In genomic region chr6:88011106-88011505, GRCm38 (mm10) we compare ENCODE assay signal across 9 mouse cellular contexts. TPM values are rescaled to one million over a fixed set of nuclear protein-coding genes. Genes with fewer than 3 reads are reported as not detected.
DNase-seq lines count a peak whose midpoint lies in the region; TF ChIP-seq lines count a peak whose summit lies in the region.
"Not testable (repeated sequence)": the region's sequence is repeated elsewhere in the genome, so short reads cannot be mapped to it uniquely, and the experiment has no call there.
"Had no signal": no experiment of that assay in that cellular context is flagged by ENCODE, and none has a peak within 500 bp of the region (broad histone marks: within the 10 kb centered on the region; RNA-seq: fewer than 3 reads in every experiment).

No protein-coding gene starts in this region.

- not testable (repeated sequence) for TF ChIP-seq EP300 in MEL (IDR thresholded peaks at IDR 0.05; ENCODE audit: low read depth in 1 of 2, low read length in 2 of 2)

- peaks cover 10 to 30% of the 10 kb centered on the region in 2 experiments for H3K36me3 ChIP-seq in MEL (ENCODE audit: control insufficient read depth in 1 of 2, insufficient read depth in 2 of 2, low read length in 2 of 2)

- H3K4me3 ChIP-seq in MEL (ENCODE audit: control insufficient read depth in 1 of 2, insufficient read depth in 1 of 2, low read depth in 2 of 2, low read length in 2 of 2), result not testable (repeated sequence)

- TF ChIP-seq CTCF in MEL (IDR thresholded peaks at IDR 0.05 in 2 of 3, conservative IDR thresholded peaks at IDR 0.05 in 1 of 3; ENCODE audit: control insufficient read depth in 1 of 3, insufficient read depth in 1 of 3, low read depth in 2 of 3, low read length in 3 of 3, poor library complexity in 1 of 3, severe bottlenecking in 1 of 3), result peak in 2 of 3 experiments; percentile 12 to 33; a peak in 2 of 6 replicates

- TF ChIP-seq RAD21 in MEL (IDR thresholded peaks at IDR 0.05; ENCODE audit: low read depth, low read length), result peak; percentile 15

- H3K27ac ChIP-seq in MEL (ENCODE audit: control insufficient read depth, low read depth, low read length), result not testable (repeated sequence)

- TF ChIP-seq POLR2A in MEL (IDR thresholded peaks at IDR 0.05; ENCODE audit: control insufficient read depth in 1 of 2, insufficient read depth in 1 of 2, low read depth in 1 of 2, low read length in 2 of 2, poor library complexity in 1 of 2), result not testable (repeated sequence)

- H3K9me3 ChIP-seq in MEL (replicated peaks; ENCODE audit: insufficient read depth, low read length), result not testable (repeated sequence)

- H3K27me3 ChIP-seq in MEL (ENCODE audit: control insufficient read depth in 1 of 2, insufficient read depth in 2 of 2, low read length in 2 of 2), result not testable (repeated sequence)

- H3K79me2 ChIP-seq in MEL (ENCODE audit: control insufficient read depth, insufficient read depth, low read length, poor library complexity), result not testable (repeated sequence)

- H3K4me1 ChIP-seq in MEL (ENCODE audit: control insufficient read depth in 1 of 2, insufficient read depth in 2 of 2, low read length in 2 of 2), result not testable (repeated sequence)

- H3K9ac ChIP-seq in MEL (ENCODE audit: control insufficient read depth, low read depth, low read length, poor library complexity, severe bottlenecking), result not testable (repeated sequence)

- DNase-seq in MEL (ENCODE audit: low read depth, low spot score), result not testable (repeated sequence)
- peak; percentile 47 for DNase-seq in adrenal gland, postnatal 10 days
- peak; percentile 15 for DNase-seq in embryo, embryonic 10.5 days (ENCODE audit: low spot score)
- peak; percentile 47 for DNase-seq in heart, postnatal 4 days
- DNase-seq in kidney, postnatal 14 days, result peak; percentile 49
- peak; percentile 29 to 44 for DNase-seq in lung, adult 18-20 months
- DNase-seq in naive thymus-derived CD4-positive, alpha-beta T cell, adult 2 months (ENCODE audit: low read depth), result peak; percentile 27

TF ChIP-seq in MEL, 35 proteins besides CTCF, POLR2A, EP300 and RAD21:
- TF ChIP-seq SMC3 (IDR thresholded peaks at IDR 0.05; ENCODE audit: low read depth, low read length), result peak; percentile 50

RNA-seq across cellular contexts. Expression of gene H1fx, which starts 29.7 kb away (rescaled TPM):
- not detected in 2 replicates for total RNA-seq in MEL (2012; rRNA removed)
- not detected for polyA plus RNA-seq in MEL (2012; ENCODE audit: insufficient read depth in 1 of 2, insufficient read length in 2 of 2, low read depth in 1 of 2, low replicate concordance in 2 of 2, missing spikeins in 1 of 2)
- 10 to 100 TPM; 28.9 to 30.8 TPM for total RNA-seq in adrenal gland, postnatal 10 days (2021)
- 10 to 100 TPM; 36.2 to 37.3 TPM for total RNA-seq in heart, postnatal 4 days (2021)
- total RNA-seq: G1E; neutrophil, adult 5-6 weeks had no signal
- polyA plus RNA-seq: G1E had no signal

RNA-seq across cellular contexts. Expression of gene Rab7, which starts 34.0 kb away (rescaled TPM):
- total RNA-seq in MEL (2012; rRNA removed), result 47.6 and 49.6 TPM in 2 replicates
- polyA plus RNA-seq in MEL (2012; ENCODE audit: insufficient read depth in 1 of 2, insufficient read length in 2 of 2, low read depth in 1 of 2, low replicate concordance in 2 of 2, missing spikeins in 1 of 2), result 100 to 1,000 TPM; 234 to 362 TPM
- 100 to 1,000 TPM; 249 to 262 TPM for total RNA-seq in adrenal gland, postnatal 10 days (2021)
- total RNA-seq in heart, postnatal 4 days (2021), result 100 to 1,000 TPM; 246 to 271 TPM

Comparison
In these comparisons a context has a peak if more than half of its experiments do, and no peak if none do; other contexts are left out.
1. RNA of gene H1fx, which starts 29.7 kb away (total RNA-seq): 36.2 to 37.3 TPM in heart, postnatal 4 days and 28.9 to 30.8 TPM in adrenal gland, postnatal 10 days; not detected in MEL; every median in the first group is over 10 times any median in the second.